In the genomic region with DNA sequence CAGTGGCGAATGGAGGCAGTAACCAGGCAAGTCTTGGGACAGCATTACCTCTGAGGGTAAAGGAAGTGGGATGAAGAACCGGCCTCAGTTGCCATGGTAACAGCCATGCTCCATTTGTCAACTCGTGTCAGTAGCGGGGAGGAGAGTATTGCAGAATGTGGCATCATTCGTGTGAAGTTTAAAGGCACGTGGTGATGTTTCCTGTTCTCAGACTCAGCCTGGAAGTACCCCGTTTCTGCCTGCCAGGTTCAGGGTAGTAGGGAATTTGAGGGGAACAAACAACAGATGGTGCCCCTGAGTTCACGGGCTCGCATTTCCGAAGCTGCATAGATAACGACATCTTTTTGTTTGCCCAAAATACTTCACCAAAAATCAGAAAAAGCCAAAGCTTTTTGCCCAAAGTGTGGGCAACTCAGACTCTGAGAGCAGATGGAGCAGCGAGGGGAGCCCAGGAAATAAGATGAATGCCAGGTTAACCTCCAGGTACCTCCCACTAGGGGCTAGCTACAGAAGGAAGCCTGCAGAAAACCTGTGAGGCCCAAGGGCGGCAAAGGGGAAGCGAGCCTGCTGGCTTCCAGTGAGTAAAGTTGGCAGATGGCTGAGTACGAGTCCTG, we compare ENCODE assay signal across 8 mouse cellular contexts. TPM values are rescaled to one million over a fixed set of nuclear protein-coding genes. Genes with fewer than 3 reads are reported as not detected.
DNase-seq lines count a peak whose midpoint lies in the region; ATAC-seq lines count a peak whose summit lies in the region.

No protein-coding gene starts in this region.

- H3K4me3 ChIP-seq in heart, embryonic 13.5 days: no peak overlapping the region
- H3K4me3 ChIP-seq in embryonic facial prominence, embryonic 15.5 days (replicated peaks): no peak overlapping the region

- H3K4me2 ChIP-seq in heart, embryonic 13.5 days: no peak overlapping the region
- 0 out of 2 replicates have a peak overlapping the region, but pooled peaks have one; percentile 4 for H3K4me2 ChIP-seq in embryonic facial prominence, embryonic 15.5 days (replicated peaks)

- no peak for DNase-seq in heart, adult 9 months (ENCODE audit: low spot score in 2 of 2)
- DNase-seq in kidney, adult 9 months: peak; percentile 50
- DNase-seq in lung, postnatal 10 days: peak; percentile 58
- DNase-seq in retina, postnatal 1 day: peak; percentile 91
- DNase-seq in ovary, postnatal 14 days (ENCODE audit: low spot score): no peak

- H3K9ac ChIP-seq in heart, embryonic 13.5 days: no peak overlapping the region
- no peak overlapping the region for H3K9ac ChIP-seq in embryonic facial prominence, embryonic 15.5 days

- peaks cover 57% of the 10 kb centered on the region for H3K4me1 ChIP-seq in heart, embryonic 13.5 days
- peaks cover 38% of the 10 kb centered on the region for H3K4me1 ChIP-seq in embryonic facial prominence, embryonic 15.5 days

- 31% methylated on average over 15 of the region's 15 CpGs for WGBS in heart, embryonic 13.5 days
- 15% methylated on average over 15 of the region's 15 CpGs for WGBS in embryonic facial prominence, embryonic 15.5 days

- no peaks in the 10 kb centered on the region for H3K27me3 ChIP-seq in heart, embryonic 13.5 days (replicated peaks)
- H3K27me3 ChIP-seq in embryonic facial prominence, embryonic 15.5 days: no peaks in the 10 kb centered on the region

- peak overlapping the region; percentile 46 for H3K27ac ChIP-seq in heart, embryonic 13.5 days (replicated peaks)
- peak overlapping the region; percentile 78 for H3K27ac ChIP-seq in embryonic facial prominence, embryonic 15.5 days (replicated peaks)

- H3K36me3 ChIP-seq in heart, embryonic 13.5 days: no peaks in the 10 kb centered on the region
- no peaks in the 10 kb centered on the region for H3K36me3 ChIP-seq in embryonic facial prominence, embryonic 15.5 days

- no peaks in the 10 kb centered on the region for H3K9me3 ChIP-seq in heart, embryonic 13.5 days
- no peaks in the 10 kb centered on the region for H3K9me3 ChIP-seq in embryonic facial prominence, embryonic 15.5 days (replicated peaks)

- ATAC-seq in heart, embryonic 13.5 days (ENCODE audit: extremely low read depth, insufficient number of reproducible peaks, low FRiP score, low TSS enrichment): no peak
- ATAC-seq in activated CD4-positive, CD25-positive, alpha-beta regulatory T cell, adult 4 months: peak; percentile 92
- ATAC-seq in embryonic facial prominence, embryonic 15.5 days (ENCODE audit: insufficient number of reproducible peaks, low FRiP score, low TSS enrichment, low read depth): no peak

RNA-seq across cellular contexts. Expression of gene Gm11077, which starts 50.3 kb away (rescaled TPM):
- polyA plus RNA-seq in heart, embryonic 13.5 days (2015; fragmentation: Nextera tagmentation; extraction: Ambion mirVana): not detected in 2 replicates
- polyA plus RNA-seq in activated CD4-positive, CD25-positive, alpha-beta regulatory T cell, adult 4 months (2017; shearing (Covaris generic)): not detected
- not detected in 2 replicates for polyA plus RNA-seq in embryonic facial prominence, embryonic 15.5 days (2015; fragmentation: Nextera tagmentation; extraction: Ambion mirVana)

RNA-seq across cellular contexts. Expression of gene Aebp2, which starts 56.3 kb away (rescaled TPM):
- 6.7 and 7.2 TPM in 2 replicates for polyA plus RNA-seq in heart, embryonic 13.5 days (2015; fragmentation: Nextera tagmentation; extraction: Ambion mirVana)
- 10 to 100 TPM; 32.1 to 38.6 TPM for polyA plus RNA-seq in activated CD4-positive, CD25-positive, alpha-beta regulatory T cell, adult 4 months (2017; shearing (Covaris generic))
- 13.7 and 15.2 TPM in 2 replicates for polyA plus RNA-seq in embryonic facial prominence, embryonic 15.5 days (2015; fragmentation: Nextera tagmentation; extraction: Ambion mirVana)

Comparison
In these comparisons a context has a peak if more than half of its experiments do, and no peak if none do; other contexts are left out.
1. DNase-seq: peak in kidney, adult 9 months (single experiment), lung, postnatal 10 days (single experiment) and retina, postnatal 1 day (single experiment); none in heart, adult 9 months (0 of 2) and ovary, postnatal 14 days (single experiment).